ENCODE assay signal across 9 mouse cellular contexts in genomic region chr13:109116004-109116341, GRCm38 (mm10).
DNase-seq lines count a peak whose midpoint lies in the region; ATAC-seq lines count a peak whose summit lies in the region.
"Had no signal": no experiment of that assay in that cellular context is flagged by ENCODE, and none has a peak within 500 bp of the region (broad histone marks: within the 10 kb centered on the region; RNA-seq: fewer than 3 reads in every experiment).

No protein-coding gene starts in this region.

- H3K27ac ChIP-seq in forebrain, embryonic 12.5 days: no peak overlapping the region
- peak overlapping the region; percentile 83 for H3K27ac ChIP-seq in hindbrain, embryonic 14.5 days
- no peak overlapping the region for H3K27ac ChIP-seq in neural tube, embryonic 12.5 days
- H3K27ac ChIP-seq: macrophage had no signal

- H3K4me3 ChIP-seq in forebrain, embryonic 12.5 days (replicated peaks): peak overlapping the region; percentile 65
- peak overlapping the region; percentile 81 for H3K4me3 ChIP-seq in hindbrain, embryonic 14.5 days (replicated peaks; ENCODE audit: low read length)
- peak overlapping the region; percentile 64 for H3K4me3 ChIP-seq in neural tube, embryonic 12.5 days

- under 1% methylated on average over 8 of the region's 8 CpGs for WGBS in forebrain, embryonic 12.5 days
- 0% methylated on average over 7 of the region's 8 CpGs for WGBS in hindbrain, embryonic 14.5 days
- 2% methylated on average over 8 of the region's 8 CpGs for WGBS in neural tube, embryonic 12.5 days

- H3K4me1 ChIP-seq in forebrain, embryonic 12.5 days: peaks cover 20% of the 10 kb centered on the region
- H3K4me1 ChIP-seq in hindbrain, embryonic 14.5 days (replicated peaks; ENCODE audit: control insufficient read depth, insufficient read depth, low read length): peaks cover 12% of the 10 kb centered on the region; the same call in 1 of the 2 replicates
- 0 out of 2 replicates have a peak, but pooled peaks cover 17% of the 10 kb centered on the region for H3K4me1 ChIP-seq in neural tube, embryonic 12.5 days

- ATAC-seq in forebrain, embryonic 12.5 days (ENCODE audit: low FRiP score): peak; percentile 37; the same call in 1 of the 2 replicates
- ATAC-seq in hindbrain, embryonic 14.5 days (ENCODE audit: low FRiP score): peak; percentile 57
- peak; percentile 30; the same call in 1 of the 2 replicates for ATAC-seq in neural tube, embryonic 12.5 days (ENCODE audit: low FRiP score, low read depth)

- no peaks in the 10 kb centered on the region for H3K9me3 ChIP-seq in forebrain, embryonic 12.5 days
- H3K9me3 ChIP-seq in hindbrain, embryonic 14.5 days (ENCODE audit: control insufficient read depth, low read length): no peaks in the 10 kb centered on the region
- H3K9me3 ChIP-seq in neural tube, embryonic 12.5 days: no peaks in the 10 kb centered on the region

- DNase-seq in gastrocnemius, postnatal 10 days: peak; percentile 41
- no peak for DNase-seq in gastrocnemius, adult 18-20 months (ENCODE audit: low spot score)
- DNase-seq in adipocyte (ENCODE audit: low spot score) (peak; percentile 47), liver (peak; percentile 34), MN1 (ENCODE audit: low spot score) (no peak)
- no peak for DNase-seq in hindbrain, embryonic 14.5 days (ENCODE audit: low spot score)

- peaks cover 30% of the 10 kb centered on the region for H3K27me3 ChIP-seq in forebrain, embryonic 12.5 days
- H3K27me3 ChIP-seq in hindbrain, embryonic 14.5 days (ENCODE audit: control insufficient read depth, insufficient read depth, low read length): peaks cover 15% of the 10 kb centered on the region
- no peaks in the 10 kb centered on the region for H3K27me3 ChIP-seq in neural tube, embryonic 12.5 days (replicated peaks)

- H3K4me2 ChIP-seq in forebrain, embryonic 12.5 days: peak overlapping the region; percentile 100
- H3K4me2 ChIP-seq in hindbrain, embryonic 14.5 days (replicated peaks): peak overlapping the region; percentile 93
- H3K4me2 ChIP-seq in neural tube, embryonic 12.5 days (replicated peaks): peak overlapping the region; percentile 99

- H3K36me3 ChIP-seq in forebrain, embryonic 12.5 days (replicated peaks): no peaks in the 10 kb centered on the region
- no peaks in the 10 kb centered on the region for H3K36me3 ChIP-seq in hindbrain, embryonic 14.5 days (replicated peaks; ENCODE audit: control insufficient read depth, insufficient read depth)
- H3K36me3 ChIP-seq in neural tube, embryonic 12.5 days: no peaks in the 10 kb centered on the region

- peak overlapping the region; percentile 59; the same call in 1 of the 2 replicates for H3K9ac ChIP-seq in forebrain, embryonic 12.5 days
- H3K9ac ChIP-seq in hindbrain, embryonic 14.5 days: peak overlapping the region; percentile 86
- peak overlapping the region; percentile 65; the same call in 1 of the 2 replicates for H3K9ac ChIP-seq in neural tube, embryonic 12.5 days

Comparison
In these comparisons a context has a peak if more than half of its experiments do, and no peak if none do; other contexts are left out.
1. DNase-seq: peak in gastrocnemius, postnatal 10 days (single experiment), adipocyte (single experiment) and liver (single experiment); none in gastrocnemius, adult 18-20 months (single experiment), hindbrain, embryonic 14.5 days (single experiment) and MN1 (single experiment).
2. Peak in every context shown above with its lines, with median percentiles within 50 percentile points of each other: ATAC-seq, H3K4me2 ChIP-seq, H3K4me3 ChIP-seq and H3K9ac ChIP-seq.